Mouse (Mus musculus) ovary, postnatal 14 days (tissue): Measurements from ENCODE around the gene BC048562.

ENCODE experiments used
- DNase-seq: peaks from one replicate; pipeline ENCODE4 v3.0.0; 2022; ENCODE audit warnings: low spot score

Gene BC048562

DNA sequence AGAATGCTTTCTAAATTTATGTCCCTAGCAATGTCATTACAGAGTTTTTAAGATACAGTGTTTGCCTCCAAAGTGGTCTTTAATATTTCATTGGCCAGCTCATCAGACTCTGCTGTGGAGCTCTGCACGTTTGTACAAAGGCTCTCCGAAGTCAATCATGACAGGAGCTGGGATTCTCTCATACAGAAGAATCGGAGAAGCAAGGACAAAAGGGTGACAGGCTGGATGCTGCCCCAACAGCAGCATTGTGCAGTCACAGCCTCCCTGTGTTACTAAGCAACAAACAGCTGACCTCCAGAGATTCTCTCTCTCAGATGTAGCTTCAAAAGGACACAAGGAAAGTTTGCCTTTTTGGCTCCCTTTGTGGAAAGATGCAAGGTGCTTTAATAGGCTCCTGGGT lies at the start of gene BC048562:
BC048562 (plus strand) TSS at position 301 of the 400 bp plus-strand sequence.
- no peak for DNase-seq

DNA sequence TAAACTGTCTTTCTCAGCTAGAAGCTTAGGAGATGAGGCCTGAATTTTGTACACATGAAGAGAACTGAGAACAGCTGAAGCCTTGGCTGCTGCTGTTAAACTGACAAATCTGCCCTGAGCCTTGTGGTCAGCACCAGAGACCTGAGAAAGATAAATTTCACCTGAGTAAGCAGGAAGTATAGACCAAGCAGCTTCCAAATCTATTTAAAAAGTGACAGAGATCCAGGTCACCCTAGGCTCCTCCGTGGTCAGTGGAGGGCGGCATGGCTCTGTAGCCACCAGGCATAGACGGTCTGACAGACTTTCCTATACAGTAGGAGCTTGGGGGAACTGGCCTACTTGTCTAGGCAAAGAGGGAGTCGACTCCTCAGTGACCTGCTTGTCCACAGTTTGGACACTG lies 49.5 kb upstream of the BC048562 start:
- DNase-seq, result no peak

DNA sequence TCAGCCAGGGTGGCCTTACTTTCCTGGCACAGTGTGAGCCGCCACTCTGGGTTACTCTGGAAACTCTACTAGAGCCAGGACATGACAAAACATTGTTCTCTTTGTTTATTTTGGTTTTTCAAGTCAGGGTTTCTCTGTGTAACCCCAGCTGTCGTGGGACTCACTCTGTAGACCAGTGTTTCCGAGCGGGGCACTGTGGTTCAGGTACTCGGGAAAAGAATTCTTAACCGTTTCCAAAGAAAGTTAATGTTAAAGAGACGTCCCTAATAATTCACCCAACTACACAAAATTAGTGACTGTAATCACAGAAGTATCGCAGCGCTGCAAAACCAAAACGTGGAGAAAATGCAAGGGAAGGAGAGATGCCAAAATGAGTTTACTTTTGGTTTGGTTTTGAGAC lies 47.7 kb upstream of the BC048562 start:
- DNase-seq, result no peak

DNA sequence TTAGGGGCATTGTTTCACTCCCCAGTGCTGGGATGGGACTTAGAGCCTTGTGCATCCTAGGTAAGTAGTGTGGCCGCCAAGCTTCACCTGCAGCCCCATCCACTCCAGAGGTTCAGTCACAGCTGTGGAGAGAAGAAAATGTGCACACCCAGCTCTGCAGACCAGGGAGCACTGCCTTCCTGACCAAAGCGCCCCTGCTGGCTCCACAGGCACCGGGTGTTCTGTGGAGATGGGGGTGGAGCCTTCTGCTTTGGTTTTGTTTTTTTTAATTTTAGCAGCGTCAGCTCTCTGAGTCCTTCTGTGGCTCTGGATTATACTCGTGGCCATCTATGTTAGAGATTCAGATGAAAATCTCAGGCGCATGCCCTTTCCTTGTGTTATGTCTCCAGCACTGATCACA lies 47.1 kb upstream of the BC048562 start:
- no peak for DNase-seq

DNA sequence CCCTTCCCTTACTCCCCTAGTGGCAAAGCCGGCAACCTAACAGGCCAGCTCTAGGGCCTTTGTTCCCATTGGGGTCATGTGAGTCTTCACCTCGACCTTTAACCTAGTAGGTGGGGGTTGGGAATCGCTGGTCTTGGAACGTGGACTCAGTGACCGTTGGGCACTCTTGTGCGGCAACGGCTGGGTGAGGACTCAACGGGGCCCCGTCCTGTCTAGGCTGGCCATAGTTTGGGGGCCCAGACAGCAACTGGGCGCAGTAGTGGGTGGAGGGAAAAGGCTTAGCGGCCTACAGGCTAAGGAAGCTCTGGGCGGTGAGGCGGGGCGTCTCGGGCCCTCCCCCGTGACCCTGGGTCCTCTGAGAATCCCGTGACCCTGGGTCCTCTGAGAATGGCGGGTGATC lies 43.6 kb upstream of the BC048562 start, which contains the start of gene 1700102P08Rik:
1700102P08Rik (plus strand) TSS at position 130 of the 400 bp plus-strand sequence.
- DNase-seq, result no peak

DNA sequence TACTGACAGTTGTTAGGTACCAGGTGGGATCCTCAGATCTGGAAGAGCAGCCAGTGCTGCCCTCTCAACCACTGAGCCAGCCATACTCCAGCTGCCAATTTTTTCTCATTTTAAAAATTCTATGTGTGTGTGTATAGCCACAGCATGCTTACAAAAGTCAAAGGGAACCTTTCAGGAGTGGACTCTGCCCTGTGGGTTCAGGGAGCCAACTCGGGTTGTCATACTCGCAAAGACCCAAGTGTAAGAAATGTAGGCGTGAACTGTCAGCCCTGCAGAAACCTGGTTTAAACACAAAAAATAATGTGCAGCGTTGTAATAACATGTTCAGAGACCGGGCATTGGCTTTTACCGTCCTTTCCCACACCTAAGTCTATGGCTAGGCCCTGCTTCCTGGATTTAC lies 42.1 kb upstream of the BC048562 start:
- no peak for DNase-seq

DNA sequence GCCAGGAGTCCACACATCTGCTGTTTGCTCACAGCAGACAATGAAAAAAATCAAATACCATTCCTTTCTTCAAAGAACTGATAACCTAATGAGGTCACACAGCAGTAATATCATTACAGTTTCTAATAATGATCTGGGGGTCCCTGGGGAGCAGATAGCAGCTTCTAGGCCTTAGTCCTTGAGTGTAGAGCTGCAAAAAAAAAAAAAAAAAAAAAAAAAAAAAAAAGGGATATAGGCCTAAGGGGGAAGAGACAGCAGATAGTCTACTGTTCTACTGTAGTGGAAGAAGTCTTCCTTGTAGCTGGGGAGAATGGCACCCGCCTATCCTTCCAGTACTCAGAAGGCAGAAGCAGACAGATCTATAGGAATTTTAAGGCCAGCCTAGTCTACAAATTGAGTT lies 40.9 kb upstream of the BC048562 start:
- no peak for DNase-seq

DNA sequence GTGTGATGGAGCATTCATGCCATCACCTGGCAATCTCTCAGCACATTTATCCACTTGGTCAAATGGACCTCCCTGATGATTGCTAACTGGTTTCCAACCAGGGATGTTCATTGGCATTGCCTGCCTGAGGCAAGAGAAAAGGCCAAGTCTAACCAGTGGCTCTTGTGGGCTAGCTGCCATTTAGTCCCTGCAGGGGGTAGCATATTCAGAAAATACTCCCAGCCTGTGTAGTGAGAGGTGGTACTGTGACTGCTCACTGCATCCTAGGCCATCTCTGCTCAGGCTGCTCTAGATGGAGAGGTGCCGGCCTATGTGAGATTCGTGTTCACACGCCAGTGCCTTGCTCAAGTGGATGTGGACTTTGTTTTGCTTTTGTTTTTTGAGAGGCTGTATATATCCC lies 38.0 kb upstream of the BC048562 start:
- no peak for DNase-seq

DNA sequence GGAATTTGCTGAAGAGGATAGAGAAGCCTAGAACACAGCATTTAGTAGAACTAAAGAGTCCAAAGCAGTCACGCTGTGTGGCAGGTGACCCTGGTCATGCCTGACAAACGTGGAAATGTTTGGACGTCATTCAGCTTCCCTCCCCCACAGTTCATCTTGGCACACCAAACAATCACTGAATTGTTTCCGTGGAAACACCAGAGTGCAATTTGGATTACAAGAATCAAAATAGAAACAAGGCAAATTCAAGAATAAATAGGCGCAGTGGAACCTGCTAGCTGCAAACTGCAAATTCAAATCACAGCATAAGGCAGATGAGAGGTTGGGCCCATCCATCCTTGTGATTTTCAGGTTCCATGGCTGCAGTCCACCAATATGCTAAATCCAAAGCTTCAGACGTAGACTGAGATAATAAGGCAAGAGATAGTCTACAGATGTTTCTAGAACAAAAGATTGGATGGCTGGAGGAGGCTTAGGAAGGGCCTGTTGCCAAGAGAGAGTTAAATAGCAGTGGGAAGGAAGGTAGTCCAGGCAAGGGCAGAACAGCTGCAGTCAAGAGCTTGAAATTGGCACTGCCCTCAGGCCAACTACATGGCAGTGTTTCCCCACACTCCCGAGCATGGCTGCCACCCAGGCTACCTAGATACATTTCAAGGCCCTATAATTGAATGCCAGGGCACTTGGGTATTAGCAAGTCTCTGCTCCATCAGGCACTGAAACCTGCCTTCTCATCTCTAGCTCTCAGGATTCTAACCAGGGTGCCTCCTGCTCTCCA lies 34.9 kb upstream of the BC048562 start:
- DNase-seq, result no peak

DNA sequence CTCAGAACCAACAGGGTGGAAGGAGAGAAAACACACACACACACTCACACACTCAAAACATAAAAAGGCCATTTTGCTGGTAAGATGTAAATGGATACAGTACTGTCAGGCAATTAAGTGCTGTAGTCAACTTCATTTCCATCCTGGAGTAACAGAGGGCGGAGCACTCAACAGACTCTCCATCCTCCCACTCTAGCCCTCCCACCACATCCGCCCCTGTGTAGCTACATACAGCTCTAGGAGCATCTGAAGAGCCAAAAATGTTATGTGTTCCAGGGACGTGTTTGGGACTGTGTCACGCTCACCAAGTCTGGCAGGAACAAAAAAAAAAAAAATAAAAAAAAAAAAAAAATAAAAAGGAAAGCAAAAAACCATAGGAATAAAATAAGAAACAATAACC lies 33.2 kb upstream of the BC048562 start:
- DNase-seq, result no peak

DNA sequence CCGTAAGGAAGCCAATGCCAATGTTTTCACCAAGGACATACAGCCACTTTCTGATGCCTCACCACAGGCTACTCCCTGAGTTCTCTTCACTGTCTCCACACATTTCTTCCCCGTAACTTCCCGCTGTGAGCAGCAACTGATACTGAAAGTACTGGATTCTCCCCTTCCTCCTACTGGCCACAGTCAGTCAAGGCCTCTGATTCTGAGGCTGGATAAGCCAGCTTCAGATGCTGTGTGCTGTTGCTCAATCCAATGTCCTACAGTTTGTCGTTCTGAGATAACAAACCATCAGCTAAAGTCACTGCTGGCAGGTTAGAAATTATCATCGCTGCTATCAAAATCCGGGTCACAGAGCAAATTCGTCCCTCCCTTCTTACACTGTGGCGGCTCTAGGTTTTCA lies 31.8 kb upstream of the BC048562 start:
- no peak for DNase-seq

DNA sequence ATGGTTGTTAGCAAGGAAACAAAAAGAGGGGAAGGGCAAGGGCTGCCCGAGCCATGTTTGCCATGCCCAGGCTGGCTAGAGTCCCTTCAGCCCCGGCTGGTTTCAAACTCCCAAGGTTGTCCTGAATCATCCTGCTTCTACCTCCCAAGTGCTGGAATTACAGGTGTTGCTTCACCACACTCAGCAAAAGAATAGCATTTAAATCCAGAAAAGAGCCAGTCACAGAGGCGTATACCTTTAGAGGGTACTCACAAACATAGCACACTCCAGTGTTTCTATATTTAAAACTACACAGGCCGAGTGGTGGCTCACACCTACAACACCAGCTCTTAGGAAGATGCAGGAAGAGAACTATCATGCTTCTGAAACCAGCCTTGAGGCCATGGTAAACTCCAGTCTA lies 26.7 kb upstream of the BC048562 start:
- DNase-seq, result no peak

DNA sequence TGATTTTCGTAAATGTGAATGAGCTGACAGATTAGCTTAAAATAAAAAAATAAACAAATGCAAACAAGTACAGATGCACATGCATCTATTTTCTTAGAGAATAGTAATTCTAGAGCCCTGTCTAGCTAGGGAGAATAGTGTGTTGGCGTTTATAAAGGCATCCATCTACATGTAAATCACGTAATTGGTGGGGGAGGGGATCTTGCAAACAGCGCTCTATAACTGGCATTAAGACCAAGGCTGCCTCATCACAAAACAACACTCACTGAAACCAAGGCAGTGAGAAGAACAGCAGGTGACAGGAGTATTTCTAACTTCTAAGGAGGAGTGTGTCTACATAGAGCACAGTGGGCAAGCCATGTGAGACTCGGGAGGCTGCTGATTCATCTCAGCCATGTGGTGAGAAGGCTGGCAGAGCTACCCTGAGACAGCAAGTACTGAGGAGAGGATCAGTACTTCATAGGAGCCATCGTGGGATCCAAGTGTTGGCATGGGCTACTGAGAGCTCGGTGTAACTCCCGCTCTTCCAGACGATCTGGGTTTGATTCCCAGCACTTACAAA lies 24.8 kb upstream of the BC048562 start:
- DNase-seq, result no peak

DNA sequence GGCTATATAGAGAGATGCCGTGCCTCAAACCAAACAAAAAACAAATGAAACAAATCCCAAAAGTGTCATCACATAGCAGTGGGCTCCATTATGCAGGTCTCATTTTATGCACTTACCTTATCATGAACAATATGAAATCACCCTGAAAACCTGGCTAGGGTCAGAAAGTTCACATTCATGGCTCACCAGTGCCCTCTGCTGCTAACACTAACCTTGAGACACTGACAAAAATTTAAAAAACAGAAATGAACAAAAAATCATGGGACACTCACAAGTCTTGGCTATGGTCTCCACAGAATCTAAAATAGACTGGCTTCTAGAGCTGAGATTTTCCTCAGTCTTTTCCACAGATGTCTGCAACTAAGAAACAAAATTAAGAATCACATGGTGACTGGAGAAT lies 24.1 kb upstream of the BC048562 start:
- DNase-seq, result peak; percentile 21

DNA sequence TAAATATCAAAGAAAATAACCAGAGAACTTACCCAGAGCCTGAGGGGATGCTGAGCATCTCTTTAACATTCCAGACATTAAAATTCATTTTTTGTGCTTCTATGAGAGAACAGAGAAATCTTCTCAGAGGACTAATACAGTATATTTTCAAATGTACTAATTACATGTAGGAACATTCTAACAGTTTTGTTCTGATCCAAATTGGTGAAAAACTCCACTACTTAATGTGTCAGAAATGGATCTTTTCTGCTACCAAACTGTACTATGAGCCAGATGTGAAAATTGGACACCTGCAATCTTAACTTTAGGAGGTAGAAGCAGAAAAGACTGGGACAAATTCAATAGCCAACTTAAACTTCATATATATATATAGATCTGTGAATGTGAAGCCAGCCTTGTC lies 7.9 kb upstream of the BC048562 start, which contains the start of gene Ccdc36:
Ccdc36 (minus strand) TSS at position 101 of the 400 bp plus-strand sequence.
- DNase-seq, result no peak

DNA sequence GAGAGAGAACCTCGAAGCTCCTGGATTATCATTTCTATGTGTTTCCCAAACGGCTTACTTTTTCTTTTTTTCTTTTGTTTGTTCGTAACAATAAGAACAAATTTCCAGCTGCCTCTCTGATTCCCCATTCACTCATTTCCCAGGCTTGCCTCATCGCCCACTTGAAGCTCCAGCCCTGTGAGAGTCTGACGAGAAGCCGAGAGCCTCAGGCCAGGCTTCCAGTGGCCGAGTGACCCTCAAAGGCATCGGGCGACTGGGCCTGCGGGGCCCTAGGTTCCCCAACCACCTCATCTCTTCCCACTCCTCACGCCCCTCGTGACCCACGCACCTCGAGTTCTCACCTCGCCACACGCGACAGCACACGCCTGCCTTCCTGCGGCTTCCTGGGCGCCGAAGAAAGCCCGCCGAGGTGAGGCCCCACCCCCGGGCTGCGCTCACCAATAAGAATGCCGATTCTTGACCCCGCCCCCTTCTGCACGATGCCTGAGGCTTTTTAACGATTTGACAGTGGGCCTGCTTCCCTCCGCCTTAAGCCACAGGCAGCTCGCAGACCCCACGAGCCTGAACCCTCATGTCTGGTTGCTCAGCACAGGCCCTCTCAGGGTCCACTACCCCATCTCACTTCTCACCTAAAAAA lies 4.7 kb upstream of the BC048562 start:
- no peak for DNase-seq

DNA sequence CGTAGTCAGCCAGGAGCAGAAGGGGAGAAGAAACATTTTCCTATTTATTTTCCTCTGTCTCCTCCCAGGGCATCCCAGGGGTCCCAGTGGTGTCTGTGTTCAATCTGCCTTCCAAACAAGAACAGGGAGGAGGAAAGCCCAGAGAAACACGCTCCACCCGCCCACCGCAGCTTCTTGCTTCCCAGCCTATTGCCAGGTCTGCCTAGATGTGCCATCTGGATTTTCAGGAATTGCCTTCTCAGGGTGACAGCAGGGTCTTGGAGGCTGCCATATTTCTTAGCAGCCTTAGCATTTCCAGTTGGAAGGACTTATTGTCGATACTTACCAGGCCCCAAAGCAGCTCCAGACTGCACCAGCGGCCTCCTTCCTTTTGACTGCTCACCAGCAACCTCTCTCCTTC lies 2.9 kb downstream of the BC048562 start:
- no peak for DNase-seq

DNA sequence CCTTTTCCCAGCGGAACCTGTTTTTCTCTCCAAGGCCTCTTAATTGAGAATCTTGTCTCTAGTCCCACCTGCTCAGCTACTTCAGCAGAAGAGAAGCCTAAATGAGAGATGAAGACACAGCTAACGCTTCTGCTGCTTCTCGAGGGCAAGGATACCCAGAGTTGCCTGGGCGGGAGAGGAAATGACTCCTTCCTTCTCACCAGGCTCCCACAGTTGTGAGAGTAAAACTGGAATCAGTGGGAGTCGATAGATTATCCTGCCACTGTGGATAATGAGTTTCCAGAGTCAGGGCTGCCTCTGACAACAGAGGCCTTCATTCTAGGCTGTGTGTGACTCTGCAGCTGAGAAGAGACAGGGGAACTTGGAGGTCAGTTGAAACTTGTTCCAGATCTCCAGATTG lies 4.2 kb downstream of the BC048562 start:
- no peak for DNase-seq

DNA sequence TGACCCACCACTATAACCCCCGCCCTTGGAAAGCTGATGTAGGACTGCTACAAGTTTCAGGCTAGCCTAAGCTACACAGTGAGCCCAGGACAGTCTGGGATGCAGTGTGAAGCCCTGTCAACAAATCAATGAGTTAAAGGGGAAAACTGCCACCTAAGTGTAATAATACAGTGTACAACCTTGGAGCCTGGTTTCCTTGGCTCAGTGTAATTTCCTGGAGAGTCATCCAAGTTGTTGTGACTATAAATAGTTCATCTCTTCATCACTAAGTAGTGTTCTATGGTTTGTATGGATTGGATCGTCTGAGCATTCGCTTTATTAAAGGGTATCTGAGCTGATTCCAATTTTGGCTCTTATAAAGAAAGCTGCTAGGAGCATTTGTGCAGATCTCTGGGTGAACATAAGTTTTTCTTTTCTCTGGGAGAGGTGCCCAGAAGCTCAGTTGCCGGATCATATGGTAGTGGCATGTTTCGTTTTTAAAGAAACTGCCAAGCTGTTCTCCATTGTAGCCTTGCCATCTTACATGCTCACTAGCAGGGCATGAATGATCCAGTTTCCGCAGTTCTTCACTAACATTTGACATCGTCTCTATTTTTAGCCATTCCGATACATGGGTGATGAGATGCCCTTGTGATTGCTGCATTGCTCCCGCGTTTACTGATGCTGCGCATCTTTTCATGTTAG lies 5.1 kb downstream of the BC048562 start:
- no peak for DNase-seq

DNA sequence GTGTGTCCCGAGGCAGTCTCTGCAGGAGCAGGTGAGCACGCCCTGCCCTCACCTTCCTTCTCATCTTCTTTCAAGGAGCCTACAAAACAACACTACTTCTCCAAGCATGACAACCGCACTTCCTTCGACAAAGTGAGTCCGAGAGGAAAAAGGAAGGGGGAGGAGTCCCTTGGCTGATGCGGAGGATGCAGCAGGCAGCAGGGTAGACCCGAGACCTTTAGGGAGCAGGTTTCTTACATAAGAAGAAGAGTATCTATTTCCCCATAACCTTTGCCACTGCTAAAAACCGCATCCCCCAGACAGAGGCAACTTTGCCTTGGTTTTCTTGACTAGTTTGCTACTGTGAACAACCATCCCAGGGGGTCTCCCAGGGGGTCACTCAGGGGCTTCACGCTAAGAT lies 8.8 kb downstream of the BC048562 start:
- DNase-seq, result no peak

DNA sequence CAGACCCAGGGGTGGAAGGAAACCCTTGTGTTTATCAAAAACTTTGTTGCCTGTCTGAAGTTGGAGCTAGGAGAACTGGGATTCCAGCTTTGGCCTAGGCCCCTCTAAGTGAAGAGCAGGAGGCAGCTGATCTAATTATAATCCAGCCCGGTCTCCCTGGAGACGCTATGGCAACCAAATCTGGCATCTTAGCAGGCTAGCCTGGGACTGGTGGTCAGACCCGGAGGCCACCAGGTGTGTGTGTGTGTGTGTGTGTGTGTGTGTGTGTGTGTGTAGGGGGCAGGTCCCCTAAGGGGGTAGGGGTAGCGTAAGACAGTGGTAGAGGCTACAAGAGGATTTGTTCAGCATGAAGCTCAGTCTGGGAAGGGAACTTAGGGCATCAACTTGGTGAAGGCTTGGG lies 13.6 kb downstream of the BC048562 start:
- DNase-seq, result no peak

DNA sequence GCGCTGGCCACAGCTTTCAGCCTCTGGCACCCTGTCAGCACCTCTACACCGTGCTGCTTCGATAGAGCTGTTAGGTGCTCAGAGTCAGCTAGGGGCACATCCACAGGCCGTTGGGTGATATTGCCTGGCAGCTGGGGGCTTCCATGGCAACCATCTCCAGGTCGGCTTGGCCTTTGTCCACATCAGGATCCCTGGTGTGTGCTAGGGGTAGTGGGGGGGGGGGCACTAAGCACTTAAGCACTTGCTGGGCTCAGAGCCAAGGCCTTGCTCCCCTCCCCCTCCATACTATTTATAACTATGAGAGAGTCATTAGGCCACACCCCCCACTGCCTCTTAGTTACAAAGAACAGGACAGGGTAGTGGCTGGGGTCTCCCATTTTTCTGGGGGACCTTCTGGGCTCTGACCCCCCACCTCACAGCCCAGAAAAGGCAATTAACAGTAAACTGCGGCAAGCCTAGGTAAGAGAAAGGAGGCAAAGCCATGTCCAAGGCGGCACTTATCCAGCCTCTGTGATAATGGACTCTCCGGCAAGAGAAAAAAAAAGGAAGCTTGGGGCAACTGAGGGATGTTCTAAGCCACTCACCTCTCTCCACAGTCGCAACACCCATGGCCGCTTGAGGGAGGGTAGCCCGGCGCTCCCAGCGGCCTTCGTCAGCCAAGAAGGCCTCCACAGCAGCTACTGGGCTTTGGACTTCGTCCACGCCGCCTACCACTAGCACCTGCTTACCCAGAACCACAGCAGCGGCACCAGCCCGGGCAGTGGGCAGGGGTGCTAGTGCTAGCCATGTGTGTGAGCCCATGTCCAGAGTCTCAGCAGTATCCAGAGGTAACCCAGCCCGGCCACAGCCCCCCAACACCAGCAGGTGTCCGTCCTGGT lies 14.2 kb downstream of the BC048562 start:
- no peak for DNase-seq
